8 mouse cellular contexts compared by ENCODE assay signal in genomic region chr12:112113710-112114109, GRCm38 (mm10). TPM values are rescaled to one million over a fixed set of nuclear protein-coding genes. Genes with fewer than 3 reads are reported as not detected.
DNase-seq lines count a peak whose midpoint lies in the region; ATAC-seq lines count a peak whose summit lies in the region.

No protein-coding gene starts in this region.

- intact Hi-C loops in left cerebral cortex, postnatal 25 days (cut with DNase I): loop anchor here (1.0 to 10.0 kb wide), 3 partner anchors 27 to 431 kb away; no protein-coding TSS in a partner anchor

- whole genome bisulfite sequencing in heart, embryonic 12.5 days: 15% methylated on average over 7 of the region's 7 CpGs
- 12% methylated on average over 7 of the region's 7 CpGs for WGBS in midbrain, embryonic 15.5 days

- no peak overlapping the region for H3K4me3 ChIP-seq in heart, embryonic 12.5 days
- no peak overlapping the region for H3K4me3 ChIP-seq in midbrain, embryonic 15.5 days

- DNase-seq in heart, adult 11 months: peak; percentile 98
- DNase-seq in cerebellum, postnatal 25 days: peak; percentile 84 to 91
- DNase-seq in frontal cortex, postnatal 36 days (ENCODE audit: low spot score in 2 of 2): peak; percentile 88 to 89
- peak; percentile 90 for DNase-seq in kidney, adult 11 months
- peak; percentile 84 to 86 for DNase-seq in left cerebral cortex, postnatal 25 days (ENCODE audit: low spot score in 2 of 2)
- DNase-seq in spleen, adult 12 weeks (ENCODE audit: low spot score): peak; percentile 51

- no peaks in the 10 kb centered on the region for H3K9me3 ChIP-seq in heart, embryonic 12.5 days (replicated peaks)
- no peaks in the 10 kb centered on the region for H3K9me3 ChIP-seq in midbrain, embryonic 15.5 days

- H3K4me2 ChIP-seq in heart, embryonic 12.5 days: no peak overlapping the region
- no peak overlapping the region for H3K4me2 ChIP-seq in midbrain, embryonic 15.5 days

- H3K27me3 ChIP-seq in heart, embryonic 12.5 days (replicated peaks): peaks cover 87% of the 10 kb centered on the region
- H3K27me3 ChIP-seq in midbrain, embryonic 15.5 days (replicated peaks): 0 out of 2 replicates have a peak, but pooled peaks cover 4% of the 10 kb centered on the region

- no peak overlapping the region for H3K9ac ChIP-seq in heart, embryonic 12.5 days
- H3K9ac ChIP-seq in midbrain, embryonic 15.5 days: no peak overlapping the region

- H3K4me1 ChIP-seq in heart, embryonic 12.5 days (replicated peaks): no peaks in the 10 kb centered on the region
- no peaks in the 10 kb centered on the region for H3K4me1 ChIP-seq in midbrain, embryonic 15.5 days

- ATAC-seq in heart, embryonic 12.5 days (ENCODE audit: insufficient number of reproducible peaks, low FRiP score): no peak
- peak; percentile 43 for ATAC-seq in midbrain, embryonic 15.5 days (replicated peaks)

- no peak overlapping the region for H3K27ac ChIP-seq in heart, embryonic 12.5 days (ENCODE audit: poor library complexity, severe bottlenecking)
- H3K27ac ChIP-seq in midbrain, embryonic 15.5 days: no peak overlapping the region

- H3K36me3 ChIP-seq in heart, embryonic 12.5 days: no peaks in the 10 kb centered on the region
- no peaks in the 10 kb centered on the region for H3K36me3 ChIP-seq in midbrain, embryonic 15.5 days (replicated peaks)

RNA-seq across cellular contexts. Expression of gene Aspg, which starts 7.2 kb away (rescaled TPM):
- 0.45 and 2.2 TPM in 2 replicates for polyA plus RNA-seq in heart, embryonic 12.5 days (2016; fragmentation: Nextera tagmentation; extraction: Ambion mirVana)
- total RNA-seq in left cerebral cortex, postnatal 25 days (2021): 1 to 10 TPM; 4.2 to 4.4 TPM
- 1.1 and 1.3 TPM in 2 replicates for polyA plus RNA-seq in midbrain, embryonic 15.5 days (2015; fragmentation: Nextera tagmentation; extraction: Ambion mirVana)

RNA-seq across cellular contexts. Expression of gene Kif26a, which starts 32.3 kb away (rescaled TPM):
- polyA plus RNA-seq in heart, embryonic 12.5 days (2016; fragmentation: Nextera tagmentation; extraction: Ambion mirVana): 2.5 and 2.7 TPM in 2 replicates
- 1 to 10 TPM; 4.6 to 4.8 TPM for total RNA-seq in left cerebral cortex, postnatal 25 days (2021)
- polyA plus RNA-seq in midbrain, embryonic 15.5 days (2015; fragmentation: Nextera tagmentation; extraction: Ambion mirVana): 7.2 and 8.6 TPM in 2 replicates
